Mouse (Mus musculus) olfactory bulb, adult 2 months (tissue): ENCODE data around the gene Gm648. TPM values are rescaled to one million over a fixed set of nuclear protein-coding genes. Genes with fewer than 3 reads are reported as not detected.
A peak's percentile ranks its signal among the peaks of the same experiment; 100 is the strongest.
"Not testable (repeated sequence)": the region's sequence is repeated elsewhere in the genome, so short reads cannot be mapped to it uniquely, and the experiment has no call there.

Experiments
- H3K27ac ChIP-seq: fragments of 200-500 bp; 2 replicates; pipeline ENCODE4 v1.5.1; 2012; ENCODE audit warnings: low read depth, low read length; ENCODE audit not compliant: insufficient read depth
- H3K4me1 ChIP-seq: fragments of 200-500 bp; 2 replicates; pipeline ENCODE4 v1.6.1; 2012; ENCODE audit warnings: low read length; ENCODE audit not compliant: control insufficient read depth, insufficient read depth
- H3K4me3 ChIP-seq: fragments of 200-500 bp; 2 replicates; pipeline ENCODE4 v1.5.1; 2012; ENCODE audit warnings: mild to moderate bottlenecking, low read depth, low read length, moderate library complexity; ENCODE audit not compliant: insufficient read depth
- CTCF ChIP-seq: fragments of 200-500 bp; IDR thresholded peaks from 2 replicates; pipeline ENCODE4 v1.5.1; 2012; ENCODE audit warnings: low read depth, mild to moderate bottlenecking, low read length, moderate library complexity; ENCODE audit not compliant: insufficient read depth
- POLR2A ChIP-seq: fragments of 200-500 bp; IDR thresholded peaks from 2 replicates; pipeline ENCODE4 v1.6.1; 2012; ENCODE audit warnings: mild to moderate bottlenecking, low read depth, low read length, moderate library complexity; ENCODE audit not compliant: insufficient read depth
- WGBS: fragments of 180-500 bp; shearing (Covaris S2); methylation state at CpG from one replicate; pipeline ENCODE4 v1.1.7; 2018; 5-methylcytosine and 5-hydroxymethylcytosine counted together
- polyA plus RNA-seq: library from polyadenylated mRNA; stranded (reverse); fragments of >200 nt; gene quantifications from 2 replicates; pipeline ENCODE4 v1.2.4, GENCODE M21; 2012; ENCODE audit warnings: low replicate concordance; ENCODE audit not compliant: missing spikeins, insufficient read depth, insufficient read length

The Gm648 gene
- polyA plus RNA-seq = not detected in 2 replicates

DNA sequence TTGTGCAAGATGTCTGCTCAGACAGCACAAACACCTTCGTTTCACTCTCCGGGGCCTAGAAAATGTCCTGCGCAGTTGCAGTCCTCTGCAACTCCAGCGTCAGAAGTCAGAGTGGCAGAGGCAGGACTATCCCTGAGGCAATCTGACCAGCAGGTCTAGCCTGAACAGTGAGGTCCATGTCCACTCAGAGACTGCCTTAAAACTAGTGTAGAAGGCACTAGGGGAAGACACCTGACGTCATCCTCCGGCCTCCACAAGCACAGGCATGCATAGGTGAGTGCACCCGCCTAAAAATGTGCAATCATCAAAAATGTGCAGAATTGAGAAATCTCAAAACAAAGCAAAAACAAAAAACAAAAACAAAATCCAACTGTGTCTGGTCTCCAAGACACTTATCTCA, at the start of gene Gm648:
Gm648 (minus strand) TSS at position 101 of the 400 bp plus-strand sequence.
- 92% methylated on average over 7 of the region's 7 CpGs for WGBS
- TF ChIP-seq POLR2A (no peak), CTCF (no peak)
- Histone ChIP-seq H3K4me1 (no peaks in the 10 kb centered on the region), H3K4me3 (no peak within 1 kb of the TSS), H3K27ac (no peak within 1 kb of the TSS)

DNA sequence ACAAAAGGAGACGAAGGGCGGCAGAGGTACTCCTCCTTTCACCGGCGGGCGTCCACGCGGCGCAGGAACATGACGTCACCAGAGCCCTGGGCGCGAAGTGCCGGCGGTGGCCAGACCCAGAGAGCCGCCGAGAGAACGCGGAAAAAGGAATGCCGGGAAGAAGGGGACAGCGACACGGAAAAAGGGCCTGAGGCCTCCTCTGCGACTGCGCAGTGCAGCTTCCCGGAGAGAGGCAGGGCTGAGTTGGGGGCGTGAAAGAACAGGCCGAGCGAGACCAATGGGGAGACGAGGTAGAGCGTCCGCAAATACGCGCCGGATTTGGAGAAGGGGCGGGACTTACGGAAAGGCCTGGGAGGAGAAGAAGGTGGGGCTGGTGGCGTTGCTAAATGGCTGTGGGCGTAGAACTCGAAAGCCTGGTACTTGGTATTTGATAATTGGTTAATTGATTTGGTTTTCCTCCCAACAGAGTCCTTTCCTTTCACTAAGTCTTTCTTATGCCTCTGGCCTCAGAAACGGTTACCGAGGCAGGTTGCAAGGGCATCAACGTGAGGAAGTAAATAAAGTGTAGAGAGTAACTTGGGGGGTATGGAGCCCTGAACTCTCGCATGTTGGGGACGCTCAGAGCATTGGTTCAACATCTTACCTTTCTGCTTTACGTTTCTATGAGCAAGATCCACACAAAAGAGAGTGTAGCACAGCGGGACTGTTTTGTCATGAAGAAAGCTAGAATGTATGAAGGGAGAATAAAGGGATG, 48.7 kb upstream of the Gm648 start, which contains the start of gene Mmgt1:
Mmgt1 (minus strand) TSS at position 183 of the 754 bp plus-strand sequence.
- Histone ChIP-seq H3K27ac (0 out of 2 replicates have a peak within 1 kb of the TSS, but pooled peaks have one; percentile 29), H3K4me1 (no peaks in the 10 kb centered on the region), H3K4me3 (peak within 1 kb of the TSS; percentile 83)
- peak; percentile 39; the same call in 1 of the 2 replicates for TF ChIP-seq POLR2A
- TF ChIP-seq CTCF = no peak
- WGBS = 20% methylated on average over 44 of the region's 44 CpGs

DNA sequence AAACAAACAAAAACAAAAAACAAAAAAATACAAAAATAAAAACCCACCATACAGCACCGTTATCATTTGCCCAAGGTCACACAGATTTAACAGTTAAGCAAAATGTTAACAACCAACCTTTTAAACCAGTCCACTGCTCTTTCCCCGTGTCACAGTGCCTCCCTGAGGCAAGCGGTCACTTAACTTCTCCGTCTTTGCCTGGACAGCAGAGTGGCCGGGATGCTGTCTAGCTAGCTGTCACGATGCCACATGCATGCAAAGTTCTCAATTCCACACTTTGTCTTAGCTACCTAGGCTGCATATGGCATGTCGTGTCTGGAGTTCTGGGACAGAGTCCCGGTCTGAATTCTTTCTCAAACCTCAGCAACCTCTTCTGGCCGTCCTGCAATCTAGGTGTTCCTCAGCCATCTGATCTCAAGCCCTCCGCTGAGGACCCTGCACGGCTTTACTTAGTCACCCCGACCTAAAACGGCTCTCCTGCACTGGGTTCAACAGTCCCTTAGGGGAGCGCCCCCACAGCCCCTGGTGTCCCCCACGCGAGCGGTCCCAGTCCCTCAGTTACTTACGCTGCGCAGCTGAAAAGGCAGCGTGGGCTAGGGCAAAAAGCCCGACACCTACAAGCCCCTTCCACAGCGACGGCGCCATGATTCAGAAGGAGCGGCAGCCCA, 47.9 kb upstream of the Gm648 start:
- 14% methylated on average over 25 of the region's 25 CpGs for WGBS
- H3K4me3 ChIP-seq = peak overlapping the region; percentile 83
- 0 out of 2 replicates have a peak overlapping the region, but pooled peaks have one; percentile 29 for H3K27ac ChIP-seq

GRCm38 (mm10) chrX:56578200-56578599, 28.8 kb upstream of the Gm648 start:
- no peak overlapping the region for H3K27ac ChIP-seq
- WGBS = 59% methylated on average over 2 of the region's 2 CpGs
- TF ChIP-seq POLR2A = no peak
- TF ChIP-seq CTCF = no peak

More for the DNA sequence above, 47.9 kb upstream of the Gm648 start:
- H3K4me1 ChIP-seq = no peaks in the 10 kb centered on the region
- TF ChIP-seq CTCF = no peak
- no peak for TF ChIP-seq POLR2A

DNA sequence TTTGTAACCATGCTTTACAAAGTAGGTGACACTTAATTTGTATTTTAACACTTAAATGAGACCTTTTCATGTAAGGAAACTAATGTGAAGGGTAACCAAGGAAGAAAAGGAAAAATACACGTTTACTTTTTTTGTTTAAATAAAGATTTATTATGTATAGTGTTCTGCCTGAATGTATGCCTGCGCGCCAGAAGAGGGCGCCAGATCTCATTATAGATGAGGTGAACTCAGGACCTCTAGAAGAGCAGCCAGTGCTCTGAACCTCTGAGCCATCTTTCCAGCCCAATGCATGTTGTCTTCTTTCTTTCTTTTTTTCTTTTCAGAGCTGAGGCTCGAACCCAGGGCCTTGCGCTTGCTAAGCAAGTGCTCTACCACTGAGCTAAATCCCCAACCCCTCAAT, 23.1 kb upstream of the Gm648 start:
- Histone ChIP-seq H3K27ac (no peak overlapping the region), H3K4me1 (no peaks in the 10 kb centered on the region), H3K4me3 (no peak overlapping the region)
- TF ChIP-seq CTCF (no peak), POLR2A (no peak)
- 23% methylated on average over 6 of the region's 6 CpGs for WGBS

More at GRCm38 (mm10) chrX:56578200-56578599, 28.8 kb upstream of the Gm648 start:
- no peak overlapping the region for H3K4me3 ChIP-seq
- H3K4me1 ChIP-seq = no peaks in the 10 kb centered on the region

- no peaks in the 10 kb centered on the region for H3K4me1 ChIP-seq
- WGBS = 85% methylated on average over 3 of the region's 3 CpGs
- H3K4me3 ChIP-seq = no peak overlapping the region
- TF ChIP-seq POLR2A (no peak), CTCF (no peak)
- no peak overlapping the region for H3K27ac ChIP-seq
Measured at GRCm38 (mm10) chrX:56553584-56553983, 4.2 kb upstream of the Gm648 start.

DNA sequence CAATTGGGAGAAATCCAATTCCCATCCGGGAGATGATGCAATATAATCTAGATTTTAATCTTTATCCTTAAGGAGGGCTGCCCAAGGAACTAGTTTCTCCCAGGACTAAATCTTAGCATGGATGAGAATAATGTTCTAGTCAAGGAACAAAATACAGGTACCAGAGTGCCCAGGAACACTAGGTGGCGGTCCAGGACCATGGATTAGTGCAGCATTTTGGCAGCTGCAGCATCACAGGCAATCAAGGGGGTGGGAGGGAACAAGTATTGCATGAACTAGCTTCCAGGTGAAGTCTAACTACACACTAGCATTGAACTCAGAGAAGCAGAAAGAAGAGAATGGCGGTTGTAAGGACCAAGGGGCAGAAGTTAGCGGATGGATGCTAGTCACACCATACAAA, 12.2 kb downstream of the Gm648 start:
- Histone ChIP-seq H3K4me1 (no peaks in the 10 kb centered on the region), H3K27ac (no peak overlapping the region), H3K4me3 (no peak overlapping the region)
- 57% methylated on average over 4 of the region's 4 CpGs for WGBS
- TF ChIP-seq CTCF = no peak
- no peak for TF ChIP-seq POLR2A

- no peak for TF ChIP-seq CTCF
- H3K4me3 ChIP-seq = no peak overlapping the region
- no peaks in the 10 kb centered on the region for H3K4me1 ChIP-seq
- no peak overlapping the region for H3K27ac ChIP-seq
- 16% methylated on average over 3 of the region's 3 CpGs for WGBS
Measured at GRCm38 (mm10) chrX:56531266-56531665, 18.1 kb downstream of the Gm648 start.

DNA sequence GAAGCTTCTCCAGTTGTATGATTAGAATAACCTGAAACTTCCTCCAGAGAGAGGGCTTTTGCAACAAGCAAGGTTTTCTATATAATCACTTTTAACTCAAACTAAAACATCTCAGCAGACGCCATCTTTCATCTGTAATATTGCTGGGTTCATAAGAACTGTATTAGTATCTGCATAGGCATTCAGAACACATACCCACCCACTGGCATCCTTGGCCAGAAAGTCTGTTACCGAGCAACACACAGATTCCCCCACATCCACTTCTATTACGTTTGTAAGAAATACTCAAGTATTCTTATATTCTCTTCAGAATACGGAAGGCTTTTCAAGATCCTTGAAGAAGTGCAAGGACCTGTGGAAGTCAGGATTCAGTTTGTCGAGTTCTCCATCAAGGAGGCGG, 25.0 kb downstream of the Gm648 start, which contains the start of gene Gm10477:
Gm10477 (plus strand) TSS at position 301 of the 400 bp plus-strand sequence.
- 75% methylated on average over 6 of the region's 6 CpGs for WGBS

More for the DNA sequence above, 25.0 kb downstream of the Gm648 start, which contains the start of gene Gm10477:
- not testable (repeated sequence) for H3K27ac ChIP-seq, H3K4me1 ChIP-seq, H3K4me3 ChIP-seq
